Mouse (Mus musculus): ENCODE measurements at regions not wholly inside any gene's neighbourhood (a gene's known extent, or its start where the extent isn't known, plus 50 kb on each side); places are given as distances from the start of the nearest gene placed in this dataset.

- TF ChIP-seq EP300 (optimal IDR thresholded peaks at IDR 0.05) (peak; percentile 16), CTCF (IDR thresholded peaks at IDR 0.05; ENCODE audit: low read depth) (no peak)
Observed at GRCm38 (mm10) chr12:79887225-79887886, 225.5 kb downstream of the Zfp36l1 start.

Data from stomach, postnatal 0 days (tissue).